Mouse (Mus musculus): ENCODE measurements around the gene Aipl1.
A peak's percentile ranks its signal among the peaks of the same experiment; 100 is the strongest.

GRCm38 (mm10) chr11:72024193-72024781 lies 13.0 kb downstream of the Aipl1 start:
- TF ChIP-seq CTCF (conservative IDR thresholded peaks at IDR 0.05; ENCODE audit: insufficient read depth, insufficient read length, low read depth, low read length) (peak; percentile 83), POLR2A (IDR thresholded peaks at IDR 0.05; ENCODE audit: low read depth, low read length) (no peak)
